ENCODE assay signal across 7 mouse cellular contexts in genomic region chr1:171344715-171345114, GRCm38 (mm10). TPM values are rescaled to one million over a fixed set of nuclear protein-coding genes. Genes with fewer than 3 reads are reported as not detected.
A peak's percentile ranks its signal among the peaks of the same experiment; 100 is the strongest.
DNase-seq lines count a peak whose midpoint lies in the region; ATAC-seq lines count a peak whose summit lies in the region.

No protein-coding gene starts in this region.

- peaks cover 11% of the 10 kb centered on the region for H3K4me1 ChIP-seq in lung, embryonic 16.5 days (replicated peaks; ENCODE audit: control insufficient read depth, insufficient read depth, low read length)
- peaks cover 30% of the 10 kb centered on the region for H3K4me1 ChIP-seq in forebrain, embryonic 13.5 days
- H3K4me1 ChIP-seq in limb, embryonic 15.5 days, result peaks cover 24% of the 10 kb centered on the region
- H3K4me1 ChIP-seq in stomach, embryonic 15.5 days, result peaks cover 13% of the 10 kb centered on the region; the same call in 1 of the 2 replicates

- H3K9ac ChIP-seq in lung, embryonic 16.5 days (ENCODE audit: low read length), result peak overlapping the region; percentile 82
- H3K9ac ChIP-seq in forebrain, embryonic 13.5 days, result peak overlapping the region; percentile 78
- H3K9ac ChIP-seq in limb, embryonic 15.5 days, result peak overlapping the region; percentile 73; the same call in 1 of the 2 replicates
- no peak overlapping the region; the same call in 1 of the 2 replicates for H3K9ac ChIP-seq in stomach, embryonic 15.5 days

- H3K27ac ChIP-seq in lung, embryonic 16.5 days (ENCODE audit: low read length), result peak overlapping the region; percentile 26; the same call in 1 of the 2 replicates
- no peak overlapping the region for H3K27ac ChIP-seq in forebrain, embryonic 13.5 days
- H3K27ac ChIP-seq in limb, embryonic 15.5 days, result no peak overlapping the region
- H3K27ac ChIP-seq in stomach, embryonic 15.5 days, result no peak overlapping the region

- ATAC-seq in lung, embryonic 16.5 days (ENCODE audit: low read depth), result no peak
- ATAC-seq in forebrain, embryonic 13.5 days, result no peak
- ATAC-seq in limb, embryonic 15.5 days (ENCODE audit: insufficient number of reproducible peaks, low FRiP score, low TSS enrichment, low read depth), result no peak
- ATAC-seq in stomach, embryonic 15.5 days (ENCODE audit: insufficient read depth, low FRiP score, low read depth), result no peak; the same call in 1 of the 2 replicates

- H3K4me2 ChIP-seq in lung, embryonic 16.5 days (ENCODE audit: low read depth, low read length), result peak overlapping the region; percentile 81
- peak overlapping the region; percentile 85 for H3K4me2 ChIP-seq in forebrain, embryonic 13.5 days
- peak overlapping the region; percentile 71 for H3K4me2 ChIP-seq in limb, embryonic 15.5 days
- peak overlapping the region; percentile 76 for H3K4me2 ChIP-seq in stomach, embryonic 15.5 days

- peak overlapping the region; percentile 79 for H3K4me3 ChIP-seq in lung, embryonic 16.5 days (ENCODE audit: low read length)
- H3K4me3 ChIP-seq in forebrain, embryonic 13.5 days, result peak overlapping the region; percentile 90
- H3K4me3 ChIP-seq in limb, embryonic 15.5 days, result peak overlapping the region; percentile 89
- peak overlapping the region; percentile 94 for H3K4me3 ChIP-seq in stomach, embryonic 15.5 days (replicated peaks)

- peaks cover 4% of the 10 kb centered on the region; the same call in 1 of the 2 replicates for H3K9me3 ChIP-seq in lung, embryonic 16.5 days (ENCODE audit: control insufficient read depth, low read length)
- H3K9me3 ChIP-seq in forebrain, embryonic 13.5 days (replicated peaks), result peaks cover 6% of the 10 kb centered on the region; the same call in 1 of the 2 replicates
- peaks cover 5% of the 10 kb centered on the region; the same call in 1 of the 2 replicates for H3K9me3 ChIP-seq in limb, embryonic 15.5 days
- no peaks in the 10 kb centered on the region for H3K9me3 ChIP-seq in stomach, embryonic 15.5 days

- DNase-seq in lung, postnatal 14 days, result no peak
- no peak for DNase-seq in urinary bladder, postnatal 14 days (ENCODE audit: low spot score)
- DNase-seq in c-Kit-positive CD71-positive TER-119-positive erythroid progenitor cells, embryonic 14.5 days (ENCODE audit: low spot score), result no peak

- H3K27me3 ChIP-seq in lung, embryonic 16.5 days (ENCODE audit: control insufficient read depth, insufficient read depth, low read depth, low read length), result no peaks in the 10 kb centered on the region
- H3K27me3 ChIP-seq in forebrain, embryonic 13.5 days, result no peaks in the 10 kb centered on the region
- H3K27me3 ChIP-seq in limb, embryonic 15.5 days, result no peaks in the 10 kb centered on the region
- no peaks in the 10 kb centered on the region for H3K27me3 ChIP-seq in stomach, embryonic 15.5 days (replicated peaks)

- H3K36me3 ChIP-seq in lung, embryonic 16.5 days (ENCODE audit: control insufficient read depth, insufficient read depth, low read length), result peaks cover 20% of the 10 kb centered on the region
- peaks cover 41% of the 10 kb centered on the region for H3K36me3 ChIP-seq in forebrain, embryonic 13.5 days (ENCODE audit: poor library complexity, severe bottlenecking)
- H3K36me3 ChIP-seq in limb, embryonic 15.5 days, result peaks cover 42% of the 10 kb centered on the region
- H3K36me3 ChIP-seq in stomach, embryonic 15.5 days, result peaks cover 27% of the 10 kb centered on the region

- WGBS in lung, embryonic 16.5 days, result 70% methylated on average over 9 of the region's 9 CpGs
- 77% methylated on average over 9 of the region's 9 CpGs for WGBS in forebrain, embryonic 13.5 days
- WGBS in limb, embryonic 15.5 days, result 72% methylated on average over 9 of the region's 9 CpGs
- 72% methylated on average over 9 of the region's 9 CpGs for WGBS in stomach, embryonic 15.5 days

RNA-seq across cellular contexts. Expression of gene Nit1, which starts 0.7 kb away (rescaled TPM):
- 43.5 and 44.9 TPM in 2 replicates for polyA plus RNA-seq in lung, embryonic 16.5 days (2015; fragmentation: Nextera tagmentation; extraction: Ambion mirVana)
- polyA plus RNA-seq in forebrain, embryonic 13.5 days (2015; fragmentation: Nextera tagmentation; extraction: Ambion mirVana), result 52.9 and 56.9 TPM in 2 replicates
- polyA plus RNA-seq in limb, embryonic 15.5 days (2015; fragmentation: Nextera tagmentation; extraction: Ambion mirVana), result 38.8 and 38.9 TPM in 2 replicates
- 42.0 and 46.4 TPM in 2 replicates for polyA plus RNA-seq in stomach, embryonic 15.5 days (2015; fragmentation: Nextera tagmentation; extraction: Ambion mirVana)

RNA-seq across cellular contexts. Expression of gene Pfdn2, which starts 0.8 kb away (rescaled TPM):
- 86.4 and 99.8 TPM in 2 replicates for polyA plus RNA-seq in lung, embryonic 16.5 days (2015; fragmentation: Nextera tagmentation; extraction: Ambion mirVana)
- polyA plus RNA-seq in forebrain, embryonic 13.5 days (2015; fragmentation: Nextera tagmentation; extraction: Ambion mirVana), result 160 and 180 TPM in 2 replicates
- 93.0 and 95.1 TPM in 2 replicates for polyA plus RNA-seq in limb, embryonic 15.5 days (2015; fragmentation: Nextera tagmentation; extraction: Ambion mirVana)
- polyA plus RNA-seq in stomach, embryonic 15.5 days (2015; fragmentation: Nextera tagmentation; extraction: Ambion mirVana), result 97.2 and 99.5 TPM in 2 replicates

RNA-seq across cellular contexts. Expression of gene Dedd, which starts 15.8 kb away (rescaled TPM):
- 52.0 and 52.1 TPM in 2 replicates for polyA plus RNA-seq in lung, embryonic 16.5 days (2015; fragmentation: Nextera tagmentation; extraction: Ambion mirVana)
- polyA plus RNA-seq in forebrain, embryonic 13.5 days (2015; fragmentation: Nextera tagmentation; extraction: Ambion mirVana), result 50.9 and 54.0 TPM in 2 replicates
- 52.2 and 56.9 TPM in 2 replicates for polyA plus RNA-seq in limb, embryonic 15.5 days (2015; fragmentation: Nextera tagmentation; extraction: Ambion mirVana)
- 43.1 and 44.7 TPM in 2 replicates for polyA plus RNA-seq in stomach, embryonic 15.5 days (2015; fragmentation: Nextera tagmentation; extraction: Ambion mirVana)

RNA-seq across cellular contexts. Expression of gene Klhdc9, which starts 15.9 kb away (rescaled TPM):
- polyA plus RNA-seq in lung, embryonic 16.5 days (2015; fragmentation: Nextera tagmentation; extraction: Ambion mirVana), result 3.8 and 4.4 TPM in 2 replicates
- polyA plus RNA-seq in forebrain, embryonic 13.5 days (2015; fragmentation: Nextera tagmentation; extraction: Ambion mirVana), result 3.3 and 3.8 TPM in 2 replicates
- 1.5 TPM in 2 replicates for polyA plus RNA-seq in limb, embryonic 15.5 days (2015; fragmentation: Nextera tagmentation; extraction: Ambion mirVana)
- 1.0 and 1.8 TPM in 2 replicates for polyA plus RNA-seq in stomach, embryonic 15.5 days (2015; fragmentation: Nextera tagmentation; extraction: Ambion mirVana)

RNA-seq across cellular contexts. Expression of gene Nectin4, which starts 25.2 kb away (rescaled TPM):
- polyA plus RNA-seq in lung, embryonic 16.5 days (2015; fragmentation: Nextera tagmentation; extraction: Ambion mirVana), result 7.4 and 9.4 TPM in 2 replicates
- 0.31 and 0.32 TPM in 2 replicates for polyA plus RNA-seq in forebrain, embryonic 13.5 days (2015; fragmentation: Nextera tagmentation; extraction: Ambion mirVana)
- polyA plus RNA-seq in limb, embryonic 15.5 days (2015; fragmentation: Nextera tagmentation; extraction: Ambion mirVana), result 56.3 and 61.5 TPM in 2 replicates
- 19.3 and 26.5 TPM in 2 replicates for polyA plus RNA-seq in stomach, embryonic 15.5 days (2015; fragmentation: Nextera tagmentation; extraction: Ambion mirVana)
